Mouse (Mus musculus): ENCODE measurements around the gene Aldh1b1.

Aldh1b1 gene

GRCm38 (mm10) chr4:45798964-45799363 lies at the start of gene Aldh1b1:
Gene Aldh1b1, plus strand, starts transcription at chr4:45799022.
- Histone ChIP-seq H3K27me3 (ENCODE audit: insufficient read depth, low read length) (peaks cover 14% of the 10 kb centered on the region), H3K4me1 (replicated peaks; ENCODE audit: low read depth, low read length) (peaks cover 64% of the 10 kb centered on the region), H3K4me3 (replicated peaks; ENCODE audit: low read length) (peak within 1 kb of the TSS; percentile 77), H3K9me3 (ENCODE audit: low read length) (no peaks in the 10 kb centered on the region), H3K36me3 (ENCODE audit: insufficient read depth, low read length) (peaks cover 14% of the 10 kb centered on the region)
- no peak for TF ChIP-seq CTCF (conservative IDR thresholded peaks at IDR 0.05; ENCODE audit: low read length)
- no peak for TF ChIP-seq POU5F1 (IDR thresholded peaks at IDR 0.05; ENCODE audit: borderline replicate concordance, low read length)
- TF ChIP-seq NANOG (IDR thresholded peaks at IDR 0.05; ENCODE audit: borderline replicate concordance, low read length), result no peak

GRCm38 (mm10) chr4:45749449-45749848 lies 49.4 kb upstream of the Aldh1b1 start:
- Histone ChIP-seq H3K27me3 (ENCODE audit: insufficient read depth, low read length) (peaks cover 61% of the 10 kb centered on the region), H3K9me3 (ENCODE audit: low read length) (peaks cover 3% of the 10 kb centered on the region; the same call in 1 of the 2 replicates), H3K4me3 (replicated peaks; ENCODE audit: low read length) (no peak overlapping the region), H3K36me3 (ENCODE audit: insufficient read depth, low read length) (no peaks in the 10 kb centered on the region), H3K4me1 (replicated peaks; ENCODE audit: low read depth, low read length) (peaks cover 4% of the 10 kb centered on the region; the same call in 1 of the 2 replicates)
- no peak for TF ChIP-seq CTCF (conservative IDR thresholded peaks at IDR 0.05; ENCODE audit: low read length)
- no peak for TF ChIP-seq POU5F1 (IDR thresholded peaks at IDR 0.05; ENCODE audit: borderline replicate concordance, low read length)
- no peak for TF ChIP-seq NANOG (IDR thresholded peaks at IDR 0.05; ENCODE audit: borderline replicate concordance, low read length)

- H3K4me1 ChIP-seq (replicated peaks; ENCODE audit: low read depth, low read length), result peaks cover 6% of the 10 kb centered on the region
- peaks cover 66% of the 10 kb centered on the region for H3K27me3 ChIP-seq (ENCODE audit: insufficient read depth, low read length)
- peaks cover 3% of the 10 kb centered on the region; the same call in 1 of the 2 replicates for H3K9me3 ChIP-seq (ENCODE audit: low read length)
- TF ChIP-seq NANOG (IDR thresholded peaks at IDR 0.05; ENCODE audit: borderline replicate concordance, low read length) (no peak), POU5F1 (IDR thresholded peaks at IDR 0.05; ENCODE audit: borderline replicate concordance, low read length) (no peak), CTCF (conservative IDR thresholded peaks at IDR 0.05; ENCODE audit: low read length) (no peak)
- H3K4me3 ChIP-seq (replicated peaks; ENCODE audit: low read length), result no peak overlapping the region
- H3K36me3 ChIP-seq (ENCODE audit: insufficient read depth, low read length), result no peaks in the 10 kb centered on the region
Observed at GRCm38 (mm10) chr4:45750477-45750876, 48.3 kb upstream of the Aldh1b1 start.

GRCm38 (mm10) chr4:45753211-45753809 lies 45.5 kb upstream of the Aldh1b1 start:
- peaks cover 81% of the 10 kb centered on the region for H3K27me3 ChIP-seq (ENCODE audit: insufficient read depth, low read length)
- TF ChIP-seq NANOG (IDR thresholded peaks at IDR 0.05; ENCODE audit: borderline replicate concordance, low read length) (no peak), CTCF (conservative IDR thresholded peaks at IDR 0.05; ENCODE audit: low read length) (no peak), POU5F1 (IDR thresholded peaks at IDR 0.05; ENCODE audit: borderline replicate concordance, low read length) (no peak)
- H3K4me3 ChIP-seq (replicated peaks; ENCODE audit: low read length), result no peak overlapping the region
- peaks cover 3% of the 10 kb centered on the region; the same call in 1 of the 2 replicates for H3K9me3 ChIP-seq (ENCODE audit: low read length)
- peaks cover 35% of the 10 kb centered on the region for H3K4me1 ChIP-seq (replicated peaks; ENCODE audit: low read depth, low read length)
- no peaks in the 10 kb centered on the region for H3K36me3 ChIP-seq (ENCODE audit: insufficient read depth, low read length)

GRCm38 (mm10) chr4:45754171-45754570 lies 44.7 kb upstream of the Aldh1b1 start:
- no peak for TF ChIP-seq NANOG (IDR thresholded peaks at IDR 0.05; ENCODE audit: borderline replicate concordance, low read length)
- TF ChIP-seq CTCF (conservative IDR thresholded peaks at IDR 0.05; ENCODE audit: low read length), result no peak
- TF ChIP-seq POU5F1 (IDR thresholded peaks at IDR 0.05; ENCODE audit: borderline replicate concordance, low read length), result no peak
- Histone ChIP-seq H3K4me1 (replicated peaks; ENCODE audit: low read depth, low read length) (peaks cover 39% of the 10 kb centered on the region), H3K27me3 (ENCODE audit: insufficient read depth, low read length) (peaks cover 83% of the 10 kb centered on the region), H3K4me3 (replicated peaks; ENCODE audit: low read length) (no peak overlapping the region), H3K9me3 (ENCODE audit: low read length) (peaks cover 3% of the 10 kb centered on the region; the same call in 1 of the 2 replicates), H3K36me3 (ENCODE audit: insufficient read depth, low read length) (no peaks in the 10 kb centered on the region)

GRCm38 (mm10) chr4:45755097-45755496 lies 43.7 kb upstream of the Aldh1b1 start:
- Histone ChIP-seq H3K4me1 (replicated peaks; ENCODE audit: low read depth, low read length) (peaks cover 48% of the 10 kb centered on the region), H3K27me3 (ENCODE audit: insufficient read depth, low read length) (peaks cover 74% of the 10 kb centered on the region), H3K4me3 (replicated peaks; ENCODE audit: low read length) (no peak overlapping the region), H3K36me3 (ENCODE audit: insufficient read depth, low read length) (no peaks in the 10 kb centered on the region), H3K9me3 (ENCODE audit: low read length) (peaks cover 2% of the 10 kb centered on the region; the same call in 1 of the 2 replicates)
- TF ChIP-seq NANOG (IDR thresholded peaks at IDR 0.05; ENCODE audit: borderline replicate concordance, low read length), result no peak
- no peak for TF ChIP-seq POU5F1 (IDR thresholded peaks at IDR 0.05; ENCODE audit: borderline replicate concordance, low read length)
- no peak for TF ChIP-seq CTCF (conservative IDR thresholded peaks at IDR 0.05; ENCODE audit: low read length)

- Histone ChIP-seq H3K36me3 (ENCODE audit: insufficient read depth, low read length) (no peaks in the 10 kb centered on the region), H3K9me3 (ENCODE audit: low read length) (no peaks in the 10 kb centered on the region), H3K27me3 (ENCODE audit: insufficient read depth, low read length) (peaks cover 67% of the 10 kb centered on the region), H3K4me1 (replicated peaks; ENCODE audit: low read depth, low read length) (peaks cover 50% of the 10 kb centered on the region), H3K4me3 (replicated peaks; ENCODE audit: low read length) (peak overlapping the region; percentile 29)
- no peak for TF ChIP-seq CTCF (conservative IDR thresholded peaks at IDR 0.05; ENCODE audit: low read length)
- no peak for TF ChIP-seq POU5F1 (IDR thresholded peaks at IDR 0.05; ENCODE audit: borderline replicate concordance, low read length)
- TF ChIP-seq NANOG (IDR thresholded peaks at IDR 0.05; ENCODE audit: borderline replicate concordance, low read length), result no peak
Observed at GRCm38 (mm10) chr4:45755881-45756280, 42.9 kb upstream of the Aldh1b1 start.

GRCm38 (mm10) chr4:45757941-45758340 lies 40.9 kb upstream of the Aldh1b1 start:
- Histone ChIP-seq H3K4me3 (replicated peaks; ENCODE audit: low read length) (no peak overlapping the region), H3K27me3 (ENCODE audit: insufficient read depth, low read length) (peaks cover 49% of the 10 kb centered on the region), H3K4me1 (replicated peaks; ENCODE audit: low read depth, low read length) (peaks cover 59% of the 10 kb centered on the region), H3K9me3 (ENCODE audit: low read length) (peaks cover 9% of the 10 kb centered on the region), H3K36me3 (ENCODE audit: insufficient read depth, low read length) (no peaks in the 10 kb centered on the region)
- TF ChIP-seq POU5F1 (IDR thresholded peaks at IDR 0.05; ENCODE audit: borderline replicate concordance, low read length), result no peak
- no peak for TF ChIP-seq NANOG (IDR thresholded peaks at IDR 0.05; ENCODE audit: borderline replicate concordance, low read length)
- TF ChIP-seq CTCF (conservative IDR thresholded peaks at IDR 0.05; ENCODE audit: low read length), result no peak

All from E14TG2a.4 (cell line).